Mouse (Mus musculus) lung, adult 18-20 months (tissue): ENCODE measurements around the gene Gm20388.
"Not testable (repeated sequence)": the region's sequence is repeated elsewhere in the genome, so short reads cannot be mapped to it uniquely, and the experiment has no call there.

Source experiments
- DNase-seq, 2 experiments: peaks; one replicate each; pipeline ENCODE4 v3.0.0; 2022; ENCODE audit warnings: mixed read lengths in 2 of 2

The Gm20388 gene

GRCm38 (mm10) chr8:123042158-123042973 lies 3131.7 kb downstream of the Gm20388 start, which contains the start of gene Ankrd11:
Gene Ankrd11, minus strand, starts transcription at chr8:123042277.
- peak; percentile 100 for DNase-seq

- DNase-seq, result no peak
These were observed 3132.5 kb downstream of the Gm20388 start for GRCm38 (mm10) chr8:123042974-123043625.

GRCm38 (mm10) chr8:123043941-123044340 lies 3133.3 kb downstream of the Gm20388 start:
- peak in 1 of 2 experiments; percentile 34 for DNase-seq

GRCm38 (mm10) chr8:123044743-123045425 lies 3134.2 kb downstream of the Gm20388 start:
- DNase-seq, result not testable (repeated sequence)

- DNase-seq, result no peak
These were observed 3136.1 kb downstream of the Gm20388 start for GRCm38 (mm10) chr8:123046706-123047105.

GRCm38 (mm10) chr8:123047827-123048226 lies 3137.2 kb downstream of the Gm20388 start:
- DNase-seq, result no peak

GRCm38 (mm10) chr8:123048402-123048801 lies 3137.8 kb downstream of the Gm20388 start:
- DNase-seq, result peak; percentile 47 to 61

- DNase-seq, result no peak
These were observed 3140.8 kb downstream of the Gm20388 start for GRCm38 (mm10) chr8:123051458-123051857.

GRCm38 (mm10) chr8:123062721-123063120 lies 3152.1 kb downstream of the Gm20388 start, which contains the start of gene Spg7:
Gene Spg7, plus strand, starts transcription at chr8:123062942.
- DNase-seq, result no peak

GRCm38 (mm10) chr8:123064072-123064471 lies 3153.4 kb downstream of the Gm20388 start:
- no peak for DNase-seq

- no peak for DNase-seq
These were observed 3154.2 kb downstream of the Gm20388 start for GRCm38 (mm10) chr8:123064809-123065213.

- peak; percentile 94 to 97 for DNase-seq
These were observed 3154.8 kb downstream of the Gm20388 start for GRCm38 (mm10) chr8:123065214-123066100.

GRCm38 (mm10) chr8:123066101-123066683 lies 3155.6 kb downstream of the Gm20388 start:
- DNase-seq, result no peak

GRCm38 (mm10) chr8:123071176-123071575 lies 3160.5 kb downstream of the Gm20388 start:
- DNase-seq, result peak in 1 of 2 experiments; percentile 7

- DNase-seq, result no peak
These were observed 3166.6 kb downstream of the Gm20388 start for GRCm38 (mm10) chr8:123077213-123077612.

GRCm38 (mm10) chr8:123082993-123083392 lies 3172.4 kb downstream of the Gm20388 start:
- DNase-seq, result no peak

GRCm38 (mm10) chr8:123083610-123084009 lies 3173.0 kb downstream of the Gm20388 start:
- no peak for DNase-seq

GRCm38 (mm10) chr8:123087289-123087688 lies 3176.6 kb downstream of the Gm20388 start:
- no peak for DNase-seq

- DNase-seq, result no peak
These were observed 3186.6 kb downstream of the Gm20388 start for GRCm38 (mm10) chr8:123097216-123097615.

- DNase-seq, result peak in 1 of 2 experiments; percentile 42
These were observed 3187.3 kb downstream of the Gm20388 start for GRCm38 (mm10) chr8:123097786-123098584.

GRCm38 (mm10) chr8:123100288-123100687 lies 3189.6 kb downstream of the Gm20388 start:
- peak; percentile 15 to 32 for DNase-seq
